12 mouse cellular contexts compared by ENCODE assay signal in the genomic region with DNA sequence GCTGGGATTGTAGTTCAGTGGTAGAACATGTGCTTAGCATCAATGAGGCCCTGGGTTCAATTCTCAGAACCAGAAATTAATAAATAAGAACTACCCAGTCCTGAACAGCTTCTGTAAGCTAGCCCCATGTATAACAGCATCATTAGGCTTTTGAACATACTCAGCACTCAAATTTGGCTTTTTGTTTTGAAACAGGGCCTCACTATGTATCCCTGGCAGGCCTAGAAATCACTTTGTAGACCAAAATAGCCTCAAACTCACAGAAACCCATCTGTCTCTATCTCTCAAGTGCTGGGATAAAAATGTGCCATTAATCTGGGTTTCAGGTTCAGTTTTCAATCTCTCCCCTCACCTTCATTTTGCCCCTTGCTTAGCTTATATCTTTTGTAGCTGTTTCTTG.
"Had no signal": no experiment of that assay in that cellular context is flagged by ENCODE, and none has a peak within 500 bp of the region (broad histone marks: within the 10 kb centered on the region; RNA-seq: fewer than 3 reads in every experiment).

No protein-coding gene starts in this region.

- DNase-seq: retina, postnatal 1 day; right cerebral cortex, adult 18-20 months; right cerebral cortex, postnatal 14 days; right cerebral cortex, postnatal 25 days; right cerebral cortex, postnatal 4 days; spleen, adult 18-20 months; thymus, adult 18-20 months; thymus, adult 2 months; thymus, postnatal 14 days; thymus, postnatal 25 days; thymus, postnatal 36 days; thymus, postnatal 4 days had no signal
